Mouse (Mus musculus) forebrain, embryonic 14.5 days (tissue): ENCODE measurements at regions not wholly inside any gene's neighbourhood (a gene's known extent, or its start where the extent isn't known, plus 50 kb on each side); places are given as distances from the start of the nearest gene placed in this dataset.
"Not testable (repeated sequence)": the region's sequence is repeated elsewhere in the genome, so short reads cannot be mapped to it uniquely, and the experiment has no call there.

ENCODE experiments used
- ATAC-seq: fragments of 200-750 bp; cut with Nextera tagmentation; 2 replicates; pipeline ENCODE4 v1.8.0; 2017; ENCODE audit warnings: mild to moderate bottlenecking, moderate library complexity
- DNase-seq: peaks from one replicate; pipeline ENCODE4 v3.0.0-alpha.2; 2015; ENCODE audit warnings: low spot score
- H3K27ac ChIP-seq: fragments of 300-500 bp; sonication (generic); 2 replicates; pipeline ENCODE4 v1.5.1; 2014; ENCODE audit warnings: low read depth, mild to moderate bottlenecking, control low read depth, low read length, moderate library complexity
- H3K27me3 ChIP-seq: fragments of 300-500 bp; sonication (generic); replicated peaks from 2 replicates; pipeline ENCODE4 v1.6.1; 2014; ENCODE audit warnings: low read length, control low read depth, mixed read lengths; ENCODE audit not compliant: control insufficient read depth, insufficient read depth
- H3K36me3 ChIP-seq: fragments of 300-500 bp; sonication (generic); 2 replicates; pipeline ENCODE4 v1.6.1; 2014; ENCODE audit warnings: low read length, control low read depth; ENCODE audit not compliant: control insufficient read depth, insufficient read depth
- H3K4me1 ChIP-seq: fragments of 300-500 bp; sonication (generic); 2 replicates; pipeline ENCODE4 v1.6.1; 2014; ENCODE audit warnings: antibody characterized with exemption, low read length, control low read depth; ENCODE audit not compliant: control insufficient read depth, insufficient read depth
- H3K4me2 ChIP-seq: fragments of 300-500 bp; sonication (generic); 2 replicates; pipeline ENCODE4 v1.6.1; 2014; ENCODE audit warnings: mild to moderate bottlenecking, control low read depth, low read length
- H3K4me3 ChIP-seq: fragments of 300-500 bp; sonication (generic); 2 replicates; pipeline ENCODE4 v1.5.1; 2014; ENCODE audit warnings: low read depth, low read length, control low read depth
- H3K9ac ChIP-seq: fragments of 300-500 bp; sonication (generic); 2 replicates; pipeline ENCODE4 v1.6.1; 2014; ENCODE audit warnings: mild to moderate bottlenecking, low read length, control low read depth, moderate library complexity
- H3K9me3 ChIP-seq: fragments of 300-500 bp; sonication (generic); replicated peaks from 2 replicates; pipeline ENCODE4 v1.6.1; 2016; ENCODE audit warnings: low read length, control low read depth, mixed read lengths; ENCODE audit not compliant: control insufficient read depth
- WGBS: fragments of 180-500 bp; shearing (Covaris S2); extraction: QIAGEN DNeasy Blood & Tissue Kit; methylation state at CpG from one replicate; pipeline ENCODE4 v1.1.7; 2014; 5-methylcytosine and 5-hydroxymethylcytosine counted together

GRCm38 (mm10) chr17:52351293-52351692, 251.2 kb upstream of the Kcnh8 start:
- H3K9ac ChIP-seq = no peak overlapping the region
- H3K9me3 ChIP-seq = no peaks in the 10 kb centered on the region
- no peaks in the 10 kb centered on the region for H3K4me1 ChIP-seq
- H3K27ac ChIP-seq = no peak overlapping the region
- ATAC-seq (no peak), DNase-seq (no peak)
- no peak overlapping the region for H3K4me2 ChIP-seq
- WGBS = 94% methylated on average over 8 of the region's 8 CpGs
- no peaks in the 10 kb centered on the region for H3K36me3 ChIP-seq
- no peaks in the 10 kb centered on the region for H3K27me3 ChIP-seq
- no peak overlapping the region for H3K4me3 ChIP-seq

- Histone ChIP-seq H3K9me3 (no peaks in the 10 kb centered on the region), H3K4me2 (no peak overlapping the region), H3K4me3 (no peak overlapping the region), H3K27me3 (no peaks in the 10 kb centered on the region), H3K36me3 (no peaks in the 10 kb centered on the region), H3K9ac (no peak overlapping the region), H3K4me1 (no peaks in the 10 kb centered on the region), H3K27ac (no peak overlapping the region)
- DNase-seq (no peak), ATAC-seq (no peak)
These were observed 251.8 kb upstream of the Kcnh8 start for GRCm38 (mm10) chr17:52350696-52351095.

GRCm38 (mm10) chr17:52349872-52350271, 252.6 kb upstream of the Kcnh8 start:
- no peak overlapping the region for H3K9ac ChIP-seq
- H3K4me3 ChIP-seq = no peak overlapping the region
- DNase-seq = no peak
- no peaks in the 10 kb centered on the region for H3K27me3 ChIP-seq
- no peaks in the 10 kb centered on the region for H3K36me3 ChIP-seq
- no peak overlapping the region for H3K4me2 ChIP-seq
- no peaks in the 10 kb centered on the region for H3K4me1 ChIP-seq
- H3K27ac ChIP-seq = no peak overlapping the region
- no peak for ATAC-seq
- WGBS = 77% methylated on average over 5 of the region's 5 CpGs
- H3K9me3 ChIP-seq = no peaks in the 10 kb centered on the region

GRCm38 (mm10) chr17:52348481-52349083, 253.9 kb upstream of the Kcnh8 start:
- no peak for ATAC-seq
- 75% methylated on average over 8 of the region's 8 CpGs for WGBS
- H3K27ac ChIP-seq = no peak overlapping the region
- no peak overlapping the region for H3K4me2 ChIP-seq
- H3K4me1 ChIP-seq = no peaks in the 10 kb centered on the region
- no peak overlapping the region for H3K4me3 ChIP-seq
- no peaks in the 10 kb centered on the region for H3K36me3 ChIP-seq
- no peak overlapping the region for H3K9ac ChIP-seq
- H3K27me3 ChIP-seq = no peaks in the 10 kb centered on the region
- H3K9me3 ChIP-seq = no peaks in the 10 kb centered on the region
- no peak for DNase-seq

- Histone ChIP-seq H3K4me2 (no peak overlapping the region), H3K4me1 (no peaks in the 10 kb centered on the region), H3K4me3 (no peak overlapping the region), H3K9ac (no peak overlapping the region), H3K36me3 (no peaks in the 10 kb centered on the region), H3K27me3 (no peaks in the 10 kb centered on the region), H3K9me3 (no peaks in the 10 kb centered on the region), H3K27ac (no peak overlapping the region)
- no peak for DNase-seq
- ATAC-seq = no peak
- 74% methylated on average over 1 of the region's 1 CpGs for WGBS
These were observed 281.9 kb upstream of the Kcnh8 start for GRCm38 (mm10) chr17:52320586-52320985.

GRCm38 (mm10) chr17:52316976-52317375, 285.5 kb upstream of the Kcnh8 start:
- H3K27me3 ChIP-seq = no peaks in the 10 kb centered on the region
- no peak overlapping the region for H3K4me2 ChIP-seq
- H3K36me3 ChIP-seq = no peaks in the 10 kb centered on the region
- H3K4me3 ChIP-seq = no peak overlapping the region
- no peaks in the 10 kb centered on the region for H3K4me1 ChIP-seq
- H3K9ac ChIP-seq = no peak overlapping the region
- no peak for DNase-seq
- no peak for ATAC-seq
- no peaks in the 10 kb centered on the region for H3K9me3 ChIP-seq
- no peak overlapping the region for H3K27ac ChIP-seq
- WGBS = 84% methylated on average over 3 of the region's 3 CpGs

GRCm38 (mm10) chr17:52315879-52316278, 286.6 kb upstream of the Kcnh8 start:
- no peaks in the 10 kb centered on the region for H3K27me3 ChIP-seq
- H3K9ac ChIP-seq = no peak overlapping the region
- H3K27ac ChIP-seq = no peak overlapping the region
- WGBS = 91% methylated on average over 2 of the region's 2 CpGs
- ATAC-seq = no peak
- no peak overlapping the region for H3K4me2 ChIP-seq
- no peak for DNase-seq
- no peak overlapping the region for H3K4me3 ChIP-seq
- no peaks in the 10 kb centered on the region for H3K4me1 ChIP-seq
- H3K9me3 ChIP-seq = no peaks in the 10 kb centered on the region
- no peaks in the 10 kb centered on the region for H3K36me3 ChIP-seq

- not testable (repeated sequence) for H3K4me3 ChIP-seq, DNase-seq, H3K9ac ChIP-seq, H3K4me2 ChIP-seq, H3K27me3 ChIP-seq, H3K9me3 ChIP-seq, H3K27ac ChIP-seq, ATAC-seq, H3K4me1 ChIP-seq, H3K36me3 ChIP-seq
- WGBS = 70% methylated on average over 1 of the region's 2 CpGs
These were observed 287.1 kb upstream of the Kcnh8 start for GRCm38 (mm10) chr17:52315456-52315855.

- ATAC-seq (no peak), DNase-seq (no peak)
- Histone ChIP-seq H3K4me1 (no peaks in the 10 kb centered on the region), H3K27ac (no peak overlapping the region), H3K27me3 (no peaks in the 10 kb centered on the region), H3K9me3 (no peaks in the 10 kb centered on the region), H3K36me3 (no peaks in the 10 kb centered on the region), H3K4me3 (no peak overlapping the region), H3K4me2 (no peak overlapping the region), H3K9ac (no peak overlapping the region)
- WGBS = 98% methylated on average over 1 of the region's 1 CpGs
These were observed 290.5 kb upstream of the Kcnh8 start for GRCm38 (mm10) chr17:52312043-52312442.
